Mouse (Mus musculus) heart, embryonic 14.5 days (tissue): ENCODE data around the gene Bhmt2. TPM values are rescaled to one million over a fixed set of nuclear protein-coding genes. Genes with fewer than 3 reads are reported as not detected.

Experiments used
- ATAC-seq: fragments of 200-750 bp; cut with Nextera tagmentation; 2 replicates; pipeline ENCODE4 v1.8.0; 2017; ENCODE audit warnings: low read depth, moderate TSS enrichment; ENCODE audit not compliant: insufficient number of reproducible peaks, insufficient read depth, low FRiP score
- H3K27ac ChIP-seq, 2 experiments: fragments of 200-500 bp in 1 of 2; fragments of 300-500 bp in 1 of 2; sonication (generic) in 1 of 2; replicated peaks in 1 of 2; 2 replicates each; pipeline ENCODE4 v1.5.1; 2012 to 2014; ENCODE audit warnings: low read depth in 2 of 2, low read length in 2 of 2, control low read depth in 1 of 2, mild to moderate bottlenecking in 1 of 2, mixed read lengths in 1 of 2; ENCODE audit not compliant: control insufficient read depth in 1 of 2, insufficient read depth in 1 of 2
- H3K27me3 ChIP-seq: fragments of 300-500 bp; sonication (generic); 2 replicates; pipeline ENCODE4 v1.6.1; 2014; ENCODE audit warnings: mild to moderate bottlenecking, low read length, control low read depth; ENCODE audit not compliant: control insufficient read depth, insufficient read depth
- H3K36me3 ChIP-seq: fragments of 300-500 bp; sonication (generic); 2 replicates; pipeline ENCODE4 v1.6.1; 2014; ENCODE audit warnings: mild to moderate bottlenecking, control low read depth, low read length, mixed read lengths; ENCODE audit not compliant: control insufficient read depth, insufficient read depth
- H3K4me1 ChIP-seq, 2 experiments: fragments of 200-500 bp in 1 of 2; fragments of 300-500 bp in 1 of 2; sonication (generic) in 1 of 2; 2 replicates each; pipeline ENCODE4 v1.6.1; 2012 to 2014; ENCODE audit warnings: low read length in 2 of 2, control low read depth in 1 of 2, mixed read lengths in 1 of 2; ENCODE audit not compliant: control insufficient read depth in 2 of 2, insufficient read depth in 2 of 2
- H3K4me2 ChIP-seq: fragments of 300-500 bp; sonication (generic); 2 replicates; pipeline ENCODE4 v1.6.1; 2014; ENCODE audit warnings: mild to moderate bottlenecking, low read length
- H3K4me3 ChIP-seq, 2 experiments: fragments of 200-500 bp in 1 of 2; fragments of 300-500 bp in 1 of 2; sonication (generic) in 1 of 2; 2 replicates each; pipeline ENCODE4 v1.5.1; 2012 to 2014; ENCODE audit warnings: low read length in 2 of 2, mild to moderate bottlenecking in 2 of 2, control low read depth in 1 of 2, low read depth in 1 of 2, moderate library complexity in 1 of 2; ENCODE audit not compliant: control insufficient read depth in 1 of 2, insufficient read depth in 1 of 2
- H3K9ac ChIP-seq: fragments of 300-500 bp; sonication (generic); 2 replicates; pipeline ENCODE4 v1.6.1; 2014; ENCODE audit warnings: mild to moderate bottlenecking, low read length
- H3K9me3 ChIP-seq: fragments of 300-500 bp; sonication (generic); 2 replicates; pipeline ENCODE4 v1.6.1; 2016; ENCODE audit warnings: low read length, control low read depth; ENCODE audit not compliant: control insufficient read depth
- WGBS: fragments of 180-500 bp; shearing (Covaris S2); extraction: QIAGEN DNeasy Blood & Tissue Kit; methylation state at CpG from one replicate; pipeline ENCODE4 v1.1.7; 2014; 5-methylcytosine and 5-hydroxymethylcytosine counted together
- polyA plus RNA-seq: library from polyadenylated mRNA; unstranded; fragments of >200 nt; fragmentation: Nextera tagmentation; extraction: Ambion mirVana; gene quantifications from 2 replicates; pipeline ENCODE4 v1.2.1, GENCODE M21; 2014

Gene Bhmt2
- polyA plus RNA-seq, 1 experiment from 2014 or later: not detected

DNA sequence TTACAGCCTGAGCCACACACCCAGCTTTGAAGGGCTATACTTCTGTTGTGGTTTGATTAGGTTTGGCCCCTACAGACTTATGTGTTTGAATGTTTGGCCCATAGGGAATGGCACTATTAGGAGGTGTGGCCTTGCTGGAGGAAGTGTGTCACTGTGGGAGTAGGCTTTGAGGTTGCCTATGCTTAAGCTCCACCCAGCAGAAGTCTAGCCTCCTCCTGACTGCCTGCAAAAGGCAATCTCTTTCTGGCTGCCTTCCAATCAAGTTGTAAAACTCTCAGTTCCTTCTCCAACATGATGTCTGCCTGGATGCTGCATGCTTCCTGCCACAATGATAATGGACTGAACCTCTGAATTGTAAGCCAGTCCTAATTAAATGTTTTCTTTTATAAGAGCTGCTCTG, 9.2 kb upstream of the Bhmt2 start:
- Histone ChIP-seq H3K4me3 (no peak overlapping the region), H3K9ac (no peak overlapping the region), H3K4me2 (no peak overlapping the region), H3K9me3 (no peaks in the 10 kb centered on the region), H3K27ac (no peak overlapping the region), H3K4me1 (no peaks in the 10 kb centered on the region), H3K36me3 (no peaks in the 10 kb centered on the region), H3K27me3 (no peaks in the 10 kb centered on the region)
- ATAC-seq: no peak

- H3K9ac ChIP-seq: no peak overlapping the region
- no peak overlapping the region for H3K27ac ChIP-seq
- peaks cover 6% of the 10 kb centered on the region; the same call in 1 of the 2 replicates for H3K27me3 ChIP-seq
- ATAC-seq: no peak
- H3K4me3 ChIP-seq: no peak overlapping the region
- no peaks in the 10 kb centered on the region for H3K36me3 ChIP-seq
- no peaks in the 10 kb centered on the region for H3K9me3 ChIP-seq
- H3K4me1 ChIP-seq: no peaks in the 10 kb centered on the region
- WGBS: 45% methylated on average over 9 of the region's 9 CpGs
- H3K4me2 ChIP-seq: no peak overlapping the region
Observed at GRCm38 (mm10) chr13:93676864-93677263, 2.8 kb upstream of the Bhmt2 start.

DNA sequence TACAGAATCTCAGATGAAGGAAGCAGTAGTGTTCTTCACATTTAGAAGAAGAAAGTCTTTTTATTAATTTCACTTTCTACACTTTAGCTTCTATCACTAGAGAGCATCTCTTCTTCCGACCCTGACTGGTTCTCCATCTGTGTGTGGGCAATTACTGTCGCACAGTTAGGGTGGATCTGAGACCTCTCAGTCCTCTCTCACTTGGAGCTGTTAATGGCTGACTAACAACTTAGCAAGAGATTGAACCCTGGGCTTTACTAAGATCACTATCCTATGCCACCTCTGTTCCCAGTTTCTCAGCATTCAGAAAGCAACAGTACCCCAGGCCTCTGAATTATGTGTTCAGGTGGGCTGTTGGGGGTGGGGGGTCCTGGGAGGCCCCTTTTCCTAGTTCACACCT, 806 bp downstream of the Bhmt2 start:
- H3K27me3 ChIP-seq: peaks cover 6% of the 10 kb centered on the region; the same call in 1 of the 2 replicates
- H3K36me3 ChIP-seq: no peaks in the 10 kb centered on the region
- ATAC-seq: no peak
- H3K9me3 ChIP-seq: no peaks in the 10 kb centered on the region
- no peak overlapping the region for H3K4me2 ChIP-seq
- WGBS: 71% methylated on average over 2 of the region's 2 CpGs
- H3K4me3 ChIP-seq: no peak overlapping the region
- H3K4me1 ChIP-seq: no peaks in the 10 kb centered on the region
- no peak overlapping the region for H3K9ac ChIP-seq
- H3K27ac ChIP-seq: no peak overlapping the region

GRCm38 (mm10) chr13:93672371-93672770, 1.7 kb downstream of the Bhmt2 start:
- WGBS: 78% methylated on average over 4 of the region's 4 CpGs
- Histone ChIP-seq H3K36me3 (no peaks in the 10 kb centered on the region), H3K4me1 (no peaks in the 10 kb centered on the region; a peak in 1 of 4 replicates), H3K27ac (no peak overlapping the region), H3K9ac (no peak overlapping the region), H3K9me3 (no peaks in the 10 kb centered on the region), H3K27me3 (peaks cover 6% of the 10 kb centered on the region; the same call in 1 of the 2 replicates), H3K4me2 (no peak overlapping the region), H3K4me3 (no peak overlapping the region)
- no peak for ATAC-seq

DNA sequence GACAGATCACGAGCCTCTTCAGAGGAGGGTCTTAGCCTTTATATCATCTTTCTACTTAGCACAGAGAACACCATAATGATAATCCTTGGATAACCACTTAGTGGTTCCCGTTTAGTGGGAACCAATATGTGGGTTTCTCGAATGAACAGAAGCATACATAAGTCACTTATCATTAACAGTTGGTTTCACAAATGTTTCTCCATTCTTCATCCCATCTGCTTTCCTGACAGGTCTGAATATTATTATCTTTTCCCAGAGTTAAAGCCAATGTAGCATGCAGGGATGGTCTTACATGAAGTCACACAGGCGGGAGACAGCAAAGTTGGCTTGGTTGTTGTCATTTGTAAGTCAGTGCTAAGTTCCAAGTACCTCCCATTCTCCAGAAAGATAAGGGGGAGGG, 6.5 kb downstream of the Bhmt2 start:
- no peaks in the 10 kb centered on the region; a peak in 1 of 4 replicates for H3K4me1 ChIP-seq
- H3K4me2 ChIP-seq: no peak overlapping the region
- no peak overlapping the region for H3K4me3 ChIP-seq
- H3K27ac ChIP-seq: no peak overlapping the region
- no peaks in the 10 kb centered on the region for H3K9me3 ChIP-seq
- H3K36me3 ChIP-seq: no peaks in the 10 kb centered on the region
- no peak for ATAC-seq
- H3K27me3 ChIP-seq: no peaks in the 10 kb centered on the region
- 67% methylated on average over 4 of the region's 4 CpGs for WGBS
- H3K9ac ChIP-seq: no peak overlapping the region

GRCm38 (mm10) chr13:93657941-93658340, 16.2 kb downstream of the Bhmt2 start:
- 54% methylated on average over 5 of the region's 5 CpGs for WGBS
- no peak for ATAC-seq

DNA sequence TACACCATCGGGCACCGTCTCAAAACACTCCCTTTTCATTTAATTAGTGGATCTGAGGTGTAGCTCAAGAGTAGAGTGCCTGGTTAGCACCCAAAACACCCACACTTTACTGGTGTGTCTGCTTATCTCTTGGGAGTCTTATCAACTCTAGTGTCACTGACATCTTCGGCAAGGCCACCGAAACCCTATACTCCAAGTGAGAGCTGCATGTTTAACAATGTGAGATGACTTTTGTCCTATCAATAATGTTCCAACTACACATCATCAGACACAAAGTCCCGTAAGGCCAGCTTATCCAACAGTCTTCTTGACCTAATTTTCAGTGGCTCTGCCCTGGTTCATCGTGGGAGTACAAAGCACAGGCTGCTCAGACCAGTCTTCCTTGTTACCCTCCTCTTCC, 20.7 kb downstream of the Bhmt2 start:
- no peak overlapping the region for H3K4me3 ChIP-seq
- H3K9me3 ChIP-seq: no peaks in the 10 kb centered on the region
- 70% methylated on average over 6 of the region's 6 CpGs for WGBS

More at GRCm38 (mm10) chr13:93657941-93658340, 16.2 kb downstream of the Bhmt2 start:
- no peaks in the 10 kb centered on the region for H3K36me3 ChIP-seq
- no peak overlapping the region for H3K27ac ChIP-seq
- no peaks in the 10 kb centered on the region for H3K27me3 ChIP-seq
- no peak overlapping the region for H3K4me3 ChIP-seq
- no peak overlapping the region for H3K9ac ChIP-seq
- H3K9me3 ChIP-seq: no peaks in the 10 kb centered on the region
- H3K4me2 ChIP-seq: no peak overlapping the region
- 0 out of 4 replicates have a peak, but pooled peaks cover 0 to 2% of the 10 kb centered on the region in 2 experiments for H3K4me1 ChIP-seq

DNA sequence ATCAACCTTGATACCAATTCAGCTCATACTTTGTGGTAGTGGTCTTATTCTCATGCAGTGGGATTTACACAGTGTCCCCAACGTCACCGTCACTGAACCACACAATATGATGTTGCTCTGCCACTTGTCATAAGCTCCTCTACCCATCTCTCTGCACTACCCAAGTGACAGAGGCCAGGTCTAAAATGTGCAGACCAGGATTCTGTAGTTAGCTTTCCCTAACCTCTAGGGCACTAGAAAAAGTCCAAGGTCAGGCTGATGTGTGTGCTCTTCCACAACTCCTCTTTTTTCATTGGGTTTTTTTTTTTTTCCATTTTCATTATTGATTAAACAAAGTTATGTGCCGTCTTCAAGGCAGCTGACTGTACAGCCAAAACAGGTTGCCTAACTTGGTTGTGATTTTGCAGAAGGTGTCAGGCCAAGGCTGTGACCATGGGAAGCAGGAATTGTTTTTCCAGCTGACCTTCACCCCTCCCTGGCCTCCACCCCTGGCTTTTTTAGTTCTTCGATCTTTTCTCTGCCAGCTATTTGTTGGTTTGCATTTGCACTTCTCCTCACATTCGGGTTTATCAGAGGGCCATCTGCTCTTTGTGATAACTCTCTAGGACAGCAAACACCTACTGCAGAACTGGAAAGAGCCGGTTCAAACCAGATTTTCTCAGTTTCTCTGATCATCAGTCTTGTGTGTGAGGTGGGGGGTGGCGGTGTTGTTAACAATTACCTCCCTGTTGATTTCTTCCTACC, 25.5 kb downstream of the Bhmt2 start:
- no peaks in the 10 kb centered on the region for H3K9me3 ChIP-seq
- H3K4me1 ChIP-seq: no peaks in the 10 kb centered on the region
- no peak for ATAC-seq
- H3K27ac ChIP-seq: no peak overlapping the region
- no peaks in the 10 kb centered on the region for H3K27me3 ChIP-seq
- no peak overlapping the region for H3K4me3 ChIP-seq
- 64% methylated on average over 7 of the region's 7 CpGs for WGBS
- H3K9ac ChIP-seq: no peak overlapping the region
- H3K36me3 ChIP-seq: no peaks in the 10 kb centered on the region
- no peak overlapping the region for H3K4me2 ChIP-seq

More for the DNA sequence above, 20.7 kb downstream of the Bhmt2 start:
- 0 out of 4 replicates have a peak, but pooled peaks cover 0 to 2% of the 10 kb centered on the region in 2 experiments for H3K4me1 ChIP-seq
- no peaks in the 10 kb centered on the region for H3K36me3 ChIP-seq
- no peak overlapping the region for H3K27ac ChIP-seq
- H3K27me3 ChIP-seq: no peaks in the 10 kb centered on the region
- no peak overlapping the region for H3K9ac ChIP-seq
- ATAC-seq: no peak
- H3K4me2 ChIP-seq: no peak overlapping the region
